Mouse (Mus musculus) adrenal gland (tissue): ENCODE measurements at regions not wholly inside any gene's neighbourhood (a gene's known extent, or its start where the extent isn't known, plus 50 kb on each side); places are given as distances from the start of the nearest gene placed in this dataset.
"Not testable (repeated sequence)": the region's sequence is repeated elsewhere in the genome, so short reads cannot be mapped to it uniquely, and the experiment has no call there.

Source experiments
- intact Hi-C: fragments of 180-260 bp; cut with DNase I; formaldehyde crosslinking; loops from one replicate; pipeline ENCODE4 v1.15.1; 2025

DNA sequence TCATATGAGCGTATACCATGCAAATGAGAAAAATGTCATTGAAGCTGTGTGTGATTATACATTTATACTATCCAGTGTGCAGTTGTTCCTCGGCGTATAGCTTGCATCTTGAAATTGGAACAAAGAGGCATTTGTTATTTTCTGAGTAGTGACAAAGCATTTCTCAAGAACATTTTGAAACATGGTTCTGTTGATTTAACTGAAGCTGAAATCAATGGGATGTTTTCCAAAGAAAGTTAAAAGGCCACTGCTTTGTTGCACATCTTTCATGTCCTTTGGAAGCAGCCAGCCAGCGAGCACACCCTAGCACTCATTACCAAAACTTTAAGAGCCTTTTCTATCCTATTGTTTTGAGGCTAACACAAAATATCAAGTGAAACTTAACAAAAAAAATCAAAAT is 594.1 kb upstream of the Klhl29 start:
- intact Hi-C loops: no loop called here

DNA sequence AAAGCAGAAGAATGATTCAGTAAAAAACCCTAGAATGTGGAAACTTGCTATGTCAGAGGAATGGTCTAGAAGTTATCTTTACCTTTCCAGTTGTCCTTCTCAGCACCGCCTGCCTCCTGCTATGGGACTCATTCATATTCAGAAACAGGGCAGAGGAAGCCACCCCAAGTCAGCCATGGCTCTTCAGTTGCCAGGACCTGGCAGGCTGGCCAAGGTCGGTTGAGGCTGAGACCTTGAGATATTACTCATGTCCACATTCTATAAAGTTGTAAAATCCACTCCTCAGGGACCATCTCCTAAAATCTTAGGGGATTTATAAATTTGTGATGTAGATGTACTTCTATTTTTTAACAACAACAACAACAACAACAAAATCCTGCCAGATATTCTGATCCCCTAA is 580.7 kb upstream of the Klhl29 start:
- intact Hi-C loops: no loop called here

DNA sequence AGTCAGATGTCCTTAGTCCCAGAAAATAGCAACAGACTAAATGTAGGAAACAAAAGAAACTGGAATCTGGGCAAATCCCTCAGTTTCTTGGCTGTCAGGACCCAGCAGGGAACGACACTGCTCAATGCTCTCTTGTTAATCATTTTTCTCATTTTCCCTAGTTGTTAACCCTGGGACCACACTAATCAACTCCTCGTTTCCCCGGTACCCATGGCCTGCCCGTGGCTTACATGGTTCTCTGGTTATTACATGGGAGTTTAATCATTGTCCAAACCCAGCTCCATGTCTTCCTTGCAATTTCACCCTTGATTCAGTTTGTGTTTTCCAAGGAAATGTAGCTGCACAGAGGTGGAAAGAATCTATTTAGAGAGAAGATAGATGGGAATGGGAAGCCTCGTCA is 580.1 kb upstream of the Klhl29 start:
- intact Hi-C loops: no loop called here

DNA sequence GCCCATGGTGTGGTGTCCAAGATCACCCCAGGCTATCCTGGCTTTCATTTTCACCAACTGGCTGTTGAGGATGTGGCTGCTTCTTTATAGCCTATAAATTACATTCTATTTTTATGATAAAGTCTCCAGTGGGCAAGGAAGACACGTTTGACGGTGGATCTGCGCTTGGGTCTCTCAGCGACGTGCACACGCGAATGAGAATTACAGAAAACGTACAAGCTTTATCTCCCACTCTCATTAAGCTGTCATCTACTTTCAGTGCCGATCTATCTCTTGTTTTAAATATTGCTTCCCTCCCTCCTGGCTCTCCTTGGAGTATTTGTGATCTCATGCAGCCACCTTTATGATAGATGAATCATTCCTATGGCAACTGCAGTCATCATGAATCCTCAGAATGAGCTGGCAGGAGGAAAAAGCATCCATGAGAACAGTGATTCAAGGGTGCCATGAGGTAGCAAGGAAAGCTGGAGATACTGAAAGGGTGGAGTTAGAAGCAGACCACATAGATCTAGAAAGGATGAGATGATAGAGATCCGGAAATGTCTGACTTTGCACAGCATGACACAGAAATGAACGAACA is 568.0 kb upstream of the Klhl29 start:
- intact Hi-C loops: no loop called here

DNA sequence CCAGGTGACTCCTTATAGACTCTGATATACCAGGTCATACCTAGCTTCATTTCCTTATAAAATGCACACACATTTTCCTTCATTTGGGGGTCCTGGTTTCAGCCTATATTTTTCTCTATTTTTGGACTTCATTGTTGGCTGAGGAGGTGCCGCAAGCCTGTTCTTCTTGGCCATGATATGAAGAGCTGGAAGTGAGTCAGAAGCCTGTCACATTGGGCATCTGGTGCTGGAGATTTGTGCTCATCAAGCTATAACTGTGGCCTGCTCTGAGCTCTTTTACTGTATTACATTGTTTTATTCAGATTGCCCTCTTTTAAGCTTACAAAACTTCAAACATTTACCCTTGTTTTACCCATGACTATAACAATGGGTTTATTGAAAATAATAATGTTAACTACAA is 545.8 kb upstream of the Klhl29 start:
- intact Hi-C loops: no loop called here

DNA sequence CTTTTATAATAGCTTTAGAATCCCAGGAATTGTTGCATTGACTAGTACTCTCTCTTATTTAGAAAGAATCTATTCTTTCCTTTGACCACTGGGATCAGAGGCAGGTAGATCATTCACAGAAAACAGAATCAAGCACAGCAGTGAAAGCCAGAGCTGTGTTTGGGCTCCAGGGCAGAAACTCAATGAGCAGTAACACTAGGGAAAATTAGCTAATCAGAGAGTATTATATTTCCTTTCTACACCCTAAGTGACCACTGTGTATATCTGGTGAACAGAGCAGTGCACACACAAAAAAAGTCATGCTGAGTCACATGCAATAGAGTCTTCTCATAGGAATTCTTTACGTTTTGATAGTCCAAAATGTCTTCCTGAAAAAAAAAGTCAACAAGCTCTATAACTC is 542.5 kb upstream of the Klhl29 start:
- intact Hi-C loops: no loop called here

DNA sequence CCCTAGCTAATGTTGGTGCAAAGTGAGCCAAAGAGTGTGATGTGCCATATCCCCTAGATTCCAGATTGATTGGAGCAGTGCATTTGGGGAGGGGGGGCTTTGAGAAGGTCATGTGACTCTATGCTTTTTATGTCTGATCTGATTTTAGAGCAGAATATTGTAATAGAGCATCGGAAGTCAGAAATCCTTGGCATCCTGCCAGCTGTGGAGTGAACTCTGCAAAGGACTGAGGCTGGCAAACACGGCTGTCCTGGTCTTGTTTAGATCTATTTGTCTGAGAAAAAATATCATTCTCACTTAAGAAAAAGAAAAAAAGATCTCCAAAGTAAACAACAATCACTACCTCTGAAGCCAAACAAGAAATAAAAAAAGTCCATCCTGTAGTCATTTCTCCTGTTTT is 530.8 kb upstream of the Klhl29 start:
- intact Hi-C loops: no loop called here

DNA sequence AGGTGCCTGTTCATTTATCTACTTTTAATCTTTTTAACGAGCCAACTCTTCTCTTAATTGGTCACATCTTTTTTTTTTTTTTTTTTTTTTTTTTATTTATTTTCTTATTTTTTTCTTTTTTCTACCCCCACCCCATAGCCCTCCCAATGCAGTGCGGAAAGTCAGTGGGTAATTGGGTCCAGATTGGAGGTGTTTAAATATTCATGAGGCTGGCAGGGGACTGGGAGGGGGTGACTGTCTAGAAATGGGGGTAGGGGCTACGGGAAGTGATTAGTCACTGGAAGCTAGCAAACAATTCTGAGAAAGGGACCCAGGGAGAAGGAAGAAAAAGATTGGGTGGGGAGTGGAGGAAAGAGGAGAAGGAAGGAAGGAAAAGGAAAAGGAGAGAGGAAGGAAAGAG is 516.3 kb upstream of the Klhl29 start:
- intact Hi-C loops: not testable (repeated sequence)

DNA sequence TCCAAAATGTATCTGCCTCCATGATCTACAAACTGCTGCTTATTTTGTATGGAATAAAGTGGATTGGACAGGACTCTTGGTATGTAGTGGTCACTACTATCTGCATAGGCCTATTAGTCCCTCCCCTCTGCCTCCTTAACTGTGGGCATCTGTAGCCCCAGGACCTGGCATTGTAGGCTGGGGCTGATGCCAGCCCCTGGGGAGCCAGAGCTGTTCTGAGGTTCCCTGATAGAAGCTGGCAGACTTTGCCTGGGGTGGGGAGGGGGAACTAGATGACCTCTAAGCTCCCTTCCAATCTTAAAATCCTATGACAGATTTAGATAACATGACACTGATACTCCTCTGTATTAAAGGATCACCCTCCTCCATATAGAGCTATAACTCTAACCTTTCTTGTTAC is 491.2 kb upstream of the Klhl29 start:
- intact Hi-C loops: no loop called here

DNA sequence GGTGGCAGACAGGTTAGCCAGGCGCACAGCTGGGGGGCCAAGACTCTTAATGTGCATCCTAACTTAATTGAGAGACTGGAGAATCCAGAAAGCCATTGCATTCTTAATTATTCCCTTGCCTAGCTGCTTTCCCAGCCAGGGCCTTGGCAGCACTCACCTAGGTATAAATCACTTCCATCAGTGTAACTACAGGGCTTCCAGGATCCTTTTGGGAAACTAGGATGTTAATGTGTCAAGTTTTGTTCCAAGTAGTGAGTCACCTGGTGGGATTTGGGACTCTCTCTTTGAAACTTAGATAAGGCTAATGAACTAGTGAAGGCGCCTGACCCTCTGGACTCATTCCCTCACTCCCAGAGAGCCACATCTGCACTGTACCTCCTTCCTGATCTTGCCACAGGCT is 484.3 kb upstream of the Klhl29 start:
- intact Hi-C loops: no loop called here

DNA sequence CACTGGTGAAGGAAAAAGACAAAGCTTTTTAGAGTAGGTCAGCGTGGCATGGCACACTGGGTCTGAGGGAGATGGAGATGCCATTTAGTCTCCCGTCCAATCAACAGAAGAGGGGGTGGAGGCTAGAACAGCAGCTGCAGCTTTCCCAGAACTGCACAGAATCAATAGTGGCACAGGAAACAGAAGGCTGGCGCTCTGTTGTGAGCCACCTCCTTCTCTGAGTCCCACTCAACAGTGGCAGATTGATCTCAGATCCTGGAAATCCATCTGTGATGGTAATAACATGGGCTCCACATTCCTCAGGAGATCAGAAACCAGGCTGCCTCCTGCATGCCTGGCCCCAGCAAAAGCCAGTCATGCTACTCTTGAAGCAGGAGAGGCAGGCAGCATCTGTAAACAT is 480.9 kb upstream of the Klhl29 start:
- intact Hi-C loops: no loop called here

DNA sequence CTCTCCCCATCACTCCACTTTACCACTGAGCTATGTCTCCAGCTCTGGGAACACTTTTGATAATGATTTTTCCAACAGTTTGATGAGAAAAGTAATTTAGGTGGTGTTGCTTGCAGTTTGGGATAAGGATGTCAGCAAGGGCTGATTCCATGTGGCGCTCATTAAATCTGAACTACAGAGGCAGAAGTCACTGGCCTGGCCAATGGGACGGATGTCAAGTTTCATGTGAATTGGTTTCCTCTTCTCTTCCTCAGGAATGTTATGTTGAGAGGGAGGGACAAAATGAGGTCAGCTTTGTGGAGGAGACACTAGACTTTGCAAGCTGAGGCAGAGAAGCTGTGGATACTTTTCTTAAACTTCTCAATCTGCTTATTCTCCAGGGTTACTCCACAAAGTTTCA is 434.9 kb upstream of the Klhl29 start:
- intact Hi-C loops: no loop called here

DNA sequence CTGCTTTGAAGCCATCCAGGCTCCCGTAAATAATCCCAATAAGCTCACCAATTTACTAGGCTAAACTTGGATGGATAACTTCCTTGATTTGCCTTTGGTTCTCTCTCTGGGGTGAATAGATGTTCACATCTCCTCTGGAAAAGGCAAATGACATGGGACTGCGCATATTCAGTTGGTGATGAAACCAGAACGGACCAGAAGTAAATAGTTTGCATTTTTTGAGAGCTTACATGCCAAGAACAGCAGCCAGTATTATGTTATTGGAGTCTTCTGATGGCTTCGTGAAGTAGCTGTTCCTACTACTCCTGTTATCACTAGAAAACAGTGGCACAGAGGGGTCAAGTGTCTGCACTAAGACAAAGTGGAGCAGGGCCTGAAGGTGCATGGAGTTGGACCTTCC is 434.5 kb upstream of the Klhl29 start:
- intact Hi-C loops: no loop called here

DNA sequence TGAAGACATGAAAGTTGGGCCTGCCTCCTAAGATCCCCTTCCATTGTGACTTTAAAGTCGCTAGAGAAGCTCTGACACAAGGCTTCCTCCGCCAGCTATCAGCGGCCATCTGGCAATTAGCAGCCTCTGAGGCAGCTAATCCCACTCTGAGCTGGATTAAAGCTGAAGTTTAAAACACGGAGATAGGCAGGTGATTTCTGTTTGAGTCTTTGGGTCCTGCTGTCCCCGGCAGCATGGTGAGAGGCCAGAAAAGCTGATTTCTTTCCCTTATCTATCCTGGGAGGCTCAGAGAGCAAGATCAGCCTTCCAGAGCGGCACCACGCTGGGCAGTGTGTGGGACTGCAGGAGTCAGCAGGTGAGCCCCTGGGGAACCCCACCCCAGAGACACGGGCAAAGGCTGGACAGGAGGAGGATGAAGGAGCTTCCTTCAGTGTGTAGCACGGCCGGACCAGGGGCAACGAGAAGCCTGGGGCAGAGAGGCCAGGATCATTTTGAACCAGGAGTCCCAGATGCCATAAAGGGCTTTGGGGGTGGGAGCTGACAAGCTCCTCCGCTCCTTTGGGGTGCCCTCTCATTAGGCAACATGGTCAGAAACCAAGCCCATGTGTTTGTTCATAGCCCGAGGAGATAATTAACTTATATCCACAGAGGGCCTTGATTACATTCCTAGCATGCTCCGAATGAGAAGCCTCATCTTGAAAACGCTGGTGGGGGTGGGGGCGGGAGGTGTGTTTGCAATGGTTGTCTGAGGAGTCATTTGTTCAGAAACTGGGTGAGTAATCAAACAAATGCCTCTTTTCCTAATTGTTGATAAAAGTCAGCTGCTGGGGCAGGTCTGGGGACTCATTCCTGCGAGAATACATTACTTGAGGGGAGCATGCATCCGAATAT is 432.8 kb upstream of the Klhl29 start:
- intact Hi-C loops: no loop called here

DNA sequence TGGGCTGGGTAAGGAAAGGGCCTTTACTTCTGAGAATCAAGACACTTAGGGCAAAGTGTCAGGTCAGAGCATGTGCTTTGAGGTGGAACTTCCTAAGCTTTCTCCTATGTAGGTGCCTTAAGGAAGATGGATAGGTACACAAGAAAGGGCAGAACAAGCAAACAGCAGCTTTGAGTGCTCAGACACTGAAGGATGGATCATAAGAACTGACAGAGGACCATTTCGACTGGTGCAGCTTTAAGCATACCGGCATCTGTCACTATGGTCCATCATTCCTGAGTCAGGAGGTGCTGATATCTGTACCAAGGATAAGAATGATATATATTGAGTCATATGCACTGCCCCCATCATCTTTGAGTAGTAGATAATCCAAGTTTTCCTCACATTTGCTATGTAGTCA is 430.2 kb upstream of the Klhl29 start:
- intact Hi-C loops: no loop called here

DNA sequence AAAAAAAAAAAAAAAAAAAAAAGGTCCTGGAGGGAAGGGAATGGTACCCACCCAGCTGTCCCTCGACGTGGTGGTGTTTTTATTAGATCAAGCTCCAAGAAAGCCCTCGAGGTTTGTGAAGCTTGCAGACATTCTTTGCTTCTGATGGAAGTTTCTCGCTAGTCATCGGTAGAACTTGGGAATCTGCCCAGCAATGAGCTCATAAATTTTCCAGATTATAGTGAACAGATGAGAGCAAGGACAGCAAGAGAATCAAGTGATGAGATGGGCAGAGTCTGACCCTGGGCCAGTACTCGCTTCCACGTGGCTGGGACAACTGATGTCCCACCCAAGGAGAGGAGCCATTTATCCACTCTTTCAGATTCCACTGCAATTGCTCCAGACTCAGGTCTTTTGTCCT is 417.6 kb upstream of the Klhl29 start:
- intact Hi-C loops: no loop called here

DNA sequence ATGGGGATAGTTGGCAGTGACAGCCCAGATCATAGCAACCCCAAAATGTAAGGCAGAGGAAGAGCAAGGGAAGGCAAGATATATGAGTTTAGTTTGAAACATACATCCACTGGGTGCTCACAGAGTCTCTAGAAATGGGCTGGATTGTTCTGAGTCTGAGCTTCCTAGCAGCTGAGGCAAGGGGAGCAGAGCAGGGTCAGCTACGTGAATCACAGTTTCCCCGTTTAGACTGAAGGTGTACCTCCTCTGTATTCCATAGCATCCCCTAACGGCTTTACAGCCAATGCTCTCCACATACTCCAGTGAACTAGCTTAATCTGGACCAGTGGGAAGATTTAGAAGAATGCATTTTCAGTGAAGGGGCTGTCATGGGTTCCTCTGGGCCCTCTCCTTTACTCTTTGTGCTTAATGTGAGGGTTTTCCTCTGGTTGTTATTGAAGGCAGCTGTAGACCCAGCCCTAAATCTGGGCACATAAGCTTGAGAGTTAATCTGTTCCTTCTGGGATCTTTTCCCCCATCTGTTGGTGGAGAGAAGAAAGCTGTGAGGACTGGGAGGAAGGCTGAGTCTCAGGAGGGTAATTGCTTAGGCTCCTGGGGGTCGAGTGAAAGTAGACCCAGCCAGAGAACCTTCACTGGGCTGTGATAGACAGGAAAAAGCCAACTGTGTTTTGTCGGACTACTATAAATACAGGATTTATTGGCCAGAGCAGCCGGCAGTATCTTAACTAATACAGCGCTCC is 411.8 kb upstream of the Klhl29 start:
- intact Hi-C loops: no loop called here

DNA sequence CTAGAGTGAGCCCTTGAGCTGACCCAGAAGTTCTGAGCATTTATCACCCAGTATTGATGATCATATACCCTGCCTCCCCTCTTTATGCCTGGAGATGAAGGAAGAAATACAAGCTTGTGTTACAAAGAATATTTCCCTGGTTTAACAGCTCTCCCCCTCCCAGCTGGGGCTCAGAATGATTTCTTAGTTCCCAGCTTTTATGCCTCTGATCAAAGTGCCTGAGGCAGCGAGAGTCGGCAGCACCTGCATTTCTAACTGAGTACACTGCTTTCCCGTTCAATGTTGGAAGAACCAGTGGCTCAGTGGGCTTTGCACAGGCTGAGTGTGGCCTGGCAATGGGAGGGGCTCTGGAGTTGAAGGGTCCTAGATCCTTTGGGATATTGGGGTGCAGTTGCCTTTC is 405.8 kb upstream of the Klhl29 start:
- intact Hi-C loops: no loop called here

DNA sequence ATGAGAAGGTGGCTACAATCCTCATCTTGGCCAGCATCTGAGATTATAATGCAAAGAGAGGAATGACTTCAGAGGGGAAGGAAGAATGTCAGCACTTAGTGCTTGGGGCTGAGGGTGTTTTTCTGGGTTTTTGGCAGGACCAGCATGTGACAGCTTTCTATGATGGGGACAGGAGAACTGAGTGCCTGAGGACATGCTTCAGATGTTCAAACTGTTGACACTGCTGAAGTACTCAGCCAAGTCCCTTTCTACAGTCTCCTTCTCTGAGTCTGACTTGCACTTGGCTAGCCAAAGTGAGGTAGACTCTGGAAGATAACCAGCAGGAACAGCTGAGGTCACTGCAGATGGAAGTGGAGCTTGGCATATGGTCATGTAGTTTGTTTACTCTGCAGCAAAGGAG is 402.1 kb upstream of the Klhl29 start:
- intact Hi-C loops: no loop called here

DNA sequence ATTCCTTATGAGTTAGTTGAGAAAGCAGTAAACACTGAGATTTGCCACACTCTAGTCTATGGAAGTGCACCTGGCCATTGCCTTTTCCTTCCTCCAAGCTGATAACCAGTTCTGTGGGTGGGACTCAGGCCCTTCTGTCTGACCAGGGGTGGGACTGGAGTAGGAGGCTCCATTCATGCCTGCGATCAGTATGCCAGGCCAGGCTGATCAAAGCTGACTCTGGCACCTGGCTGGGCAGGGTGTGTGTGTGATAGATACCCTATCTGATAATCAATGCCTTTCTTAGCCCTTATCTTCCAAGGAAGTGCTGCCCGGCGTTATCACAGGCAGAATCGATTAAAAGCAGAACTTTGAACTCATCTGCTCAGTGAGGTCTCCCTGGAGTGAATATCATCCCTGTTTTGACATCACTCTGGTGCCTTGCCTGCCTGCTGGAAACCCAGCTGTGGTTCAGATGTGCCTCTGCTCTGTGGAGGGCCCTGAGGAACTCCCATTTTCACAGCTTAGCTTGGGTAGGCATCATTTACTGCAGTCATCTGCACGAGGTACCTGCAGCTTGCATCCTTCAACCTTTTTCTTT is 396.0 kb upstream of the Klhl29 start:
- intact Hi-C loops: no loop called here

DNA sequence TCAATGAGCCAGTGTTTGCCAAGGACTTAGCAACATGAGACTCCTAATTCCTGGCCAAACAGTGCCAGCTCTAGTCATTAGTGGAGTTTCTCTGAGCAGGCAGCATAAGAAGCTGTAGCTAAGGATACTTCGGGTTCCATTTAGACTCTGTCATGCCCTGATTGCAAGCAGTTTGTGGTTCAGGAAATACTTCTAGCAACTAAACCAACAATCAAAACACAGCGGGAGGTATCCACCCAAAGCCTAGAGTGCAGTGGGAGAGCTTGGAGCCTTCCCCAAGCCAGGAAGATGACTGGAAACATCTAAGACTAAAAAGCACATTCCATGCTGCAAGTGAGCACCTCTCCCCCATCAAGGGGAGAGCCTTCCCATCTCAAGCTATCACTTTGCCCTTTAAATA is 395.0 kb upstream of the Klhl29 start:
- intact Hi-C loops: no loop called here
